Mouse (Mus musculus) myocyte (in vitro differentiated cells): ENCODE data around the gene Fiz1.

ENCODE experiments used
- CEBPB ChIP-seq: IDR thresholded peaks from 2 replicates; pipeline ENCODE4 v1.6.1; 2011; ENCODE audit warnings: mild to moderate bottlenecking, moderate library complexity; ENCODE audit not compliant: poor library complexity, insufficient read depth, severe bottlenecking
- E2F4 ChIP-seq: IDR thresholded peaks from one replicate; pipeline ENCODE4 v1.6.1; 2011; ENCODE audit warnings: mild to moderate bottlenecking, control low read depth, moderate library complexity; ENCODE audit not compliant: insufficient read depth
- MAX ChIP-seq: IDR thresholded peaks from one replicate; pipeline ENCODE4 v1.6.1; 2011; ENCODE audit warnings: low read depth, mild to moderate bottlenecking, control low read depth
- MYOD1 ChIP-seq, 3 experiments: IDR thresholded peaks; one replicate each; pipeline ENCODE4 v1.6.1; 2011; ENCODE audit warnings: control low read depth in 2 of 3, low read depth in 2 of 3, mild to moderate bottlenecking in 2 of 3, moderate library complexity in 1 of 3; ENCODE audit not compliant: insufficient read length in 2 of 3, control insufficient read depth in 1 of 3
- MYOG ChIP-seq, 3 experiments: IDR thresholded peaks; one replicate each; pipeline ENCODE4 v1.6.1; 2011; ENCODE audit warnings: control low read depth in 2 of 3, low read depth in 2 of 3, mild to moderate bottlenecking in 2 of 3; ENCODE audit not compliant: insufficient read length in 2 of 3, control insufficient read depth in 1 of 3, insufficient read depth in 1 of 3
- POLR2A ChIP-seq: IDR thresholded peaks from one replicate; pipeline ENCODE4 v1.6.1; 2011; ENCODE audit warnings: low read depth, mild to moderate bottlenecking, control low read depth, moderate library complexity; ENCODE audit not compliant: insufficient read length
- POLR2AphosphoS2 ChIP-seq: IDR thresholded peaks from one replicate; pipeline ENCODE4 v1.6.1; 2011; ENCODE audit warnings: low read depth, control low read depth; ENCODE audit not compliant: insufficient read length
- REST ChIP-seq: IDR thresholded peaks from one replicate; pipeline ENCODE4 v1.6.1; 2011; ENCODE audit warnings: mild to moderate bottlenecking, control low read depth, moderate library complexity; ENCODE audit not compliant: insufficient read depth, insufficient read length
- SRF ChIP-seq: IDR thresholded peaks from one replicate; pipeline ENCODE4 v1.6.1; 2011; ENCODE audit warnings: low read depth; ENCODE audit not compliant: control insufficient read depth, insufficient read length
- TCF12 ChIP-seq: IDR thresholded peaks from one replicate; pipeline ENCODE4 v1.6.1; 2011; ENCODE audit warnings: mild to moderate bottlenecking, control low read depth; ENCODE audit not compliant: poor library complexity, insufficient read depth, severe bottlenecking
- TCF3 ChIP-seq: IDR thresholded peaks from one replicate; pipeline ENCODE4 v1.6.1; 2011; ENCODE audit warnings: low read depth, control low read depth; ENCODE audit not compliant: insufficient read length
- USF1 ChIP-seq: IDR thresholded peaks from one replicate; pipeline ENCODE4 v1.6.1; 2011; ENCODE audit warnings: low read depth, mild to moderate bottlenecking, control low read depth, moderate library complexity

DNA sequence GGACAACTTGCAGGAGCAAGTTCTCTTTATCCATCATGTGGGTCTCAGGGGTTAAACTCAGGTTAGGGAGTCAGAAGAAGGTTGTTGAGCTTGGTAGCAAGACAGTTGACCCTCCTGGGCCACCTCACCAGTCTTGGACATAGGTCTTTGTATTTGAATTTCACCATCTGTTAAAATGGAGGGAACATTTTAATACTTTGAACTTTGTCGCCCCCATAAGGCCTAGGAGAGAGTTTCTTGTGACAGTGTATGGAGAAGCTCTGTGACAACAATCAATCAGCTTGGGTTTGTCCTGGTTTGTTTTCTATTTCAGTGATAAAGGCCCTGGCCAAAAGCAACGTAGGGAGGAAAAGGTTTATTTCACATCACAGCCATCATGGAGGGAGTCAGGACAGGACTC, 32.8 kb upstream of the Fiz1 start:
- TF ChIP-seq POLR2A (no peak), MYOG (IDR thresholded peaks at IDR 0.05; ENCODE audit: control insufficient read depth in 1 of 3, insufficient read depth in 1 of 3, insufficient read length in 2 of 3, low read depth in 2 of 3) (no peak), CEBPB (no peak), TCF12 (no peak), USF1 (no peak), POLR2AphosphoS2 (no peak), MYOD1 (IDR thresholded peaks at IDR 0.05; ENCODE audit: control insufficient read depth in 1 of 3, insufficient read length in 2 of 3, low read depth in 2 of 3) (no peak), TCF3 (no peak), MAX (no peak), SRF (no peak), E2F4 (no peak), REST (no peak)
